Mouse (Mus musculus) bone marrow macrophage, adult 2 months (primary cell): Measurements from ENCODE around the gene Vmn1r71. TPM values are rescaled to one million over a fixed set of nuclear protein-coding genes. Genes with fewer than 3 reads are reported as not detected.
"Not testable (repeated sequence)": the region's sequence is repeated elsewhere in the genome, so short reads cannot be mapped to it uniquely, and the experiment has no call there.

Source experiments
- H3K27ac ChIP-seq: 2 replicates; pipeline ENCODE4 v1.5.1; 2012; ENCODE audit warnings: low read depth, low read length; ENCODE audit not compliant: insufficient read depth
- H3K4me1 ChIP-seq: 2 replicates; pipeline ENCODE4 v1.6.1; 2012; ENCODE audit warnings: low read length; ENCODE audit not compliant: control insufficient read depth, insufficient read depth
- H3K4me3 ChIP-seq: 2 replicates; pipeline ENCODE4 v1.5.1; 2012; ENCODE audit warnings: mild to moderate bottlenecking, low read length, moderate library complexity; ENCODE audit not compliant: insufficient read depth
- CTCF ChIP-seq: IDR thresholded peaks from 2 replicates; pipeline ENCODE4 v1.5.1; 2012; ENCODE audit warnings: low read depth, mild to moderate bottlenecking, low read length, moderate library complexity
- POLR2A ChIP-seq: IDR thresholded peaks from 2 replicates; pipeline ENCODE4 v1.6.1; 2012; ENCODE audit warnings: mild to moderate bottlenecking, low read depth, low read length, borderline replicate concordance
- polyA plus RNA-seq: library from polyadenylated mRNA; stranded (reverse); fragments of >200 nt; gene quantifications from 2 replicates; pipeline ENCODE4 v1.2.4, GENCODE M21; 2012; ENCODE audit not compliant: missing spikeins, insufficient read depth, insufficient read length

The Vmn1r71 gene
- polyA plus RNA-seq, result not detected in 2 replicates

DNA sequence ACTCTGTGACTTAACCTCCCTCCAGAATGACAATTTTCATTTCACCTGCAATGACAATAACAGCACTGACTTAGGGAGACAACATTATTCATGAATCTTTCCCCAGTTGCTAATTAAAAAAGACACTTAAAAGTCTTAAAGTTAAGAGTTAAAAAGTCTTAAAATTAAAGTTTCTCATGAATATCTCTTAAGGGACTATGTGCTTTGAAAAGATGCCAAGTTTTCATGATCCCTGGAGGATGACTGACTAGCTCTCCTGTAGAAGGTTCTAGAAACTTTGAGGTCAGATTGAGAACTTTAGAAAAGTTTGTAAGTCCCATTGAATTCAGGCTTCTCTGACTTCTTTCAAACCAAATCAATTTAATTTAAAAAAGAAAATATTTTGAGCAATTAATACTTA lies at the start of gene Vmn1r71:
Gene Vmn1r71 (minus strand): TSS at position 101 of the 400 bp plus-strand sequence.
- no peaks in the 10 kb centered on the region for H3K4me1 ChIP-seq
- no peak within 1 kb of the TSS for H3K27ac ChIP-seq
- H3K4me3 ChIP-seq, result no peak within 1 kb of the TSS
- TF ChIP-seq POLR2A, result no peak
- no peak for TF ChIP-seq CTCF

DNA sequence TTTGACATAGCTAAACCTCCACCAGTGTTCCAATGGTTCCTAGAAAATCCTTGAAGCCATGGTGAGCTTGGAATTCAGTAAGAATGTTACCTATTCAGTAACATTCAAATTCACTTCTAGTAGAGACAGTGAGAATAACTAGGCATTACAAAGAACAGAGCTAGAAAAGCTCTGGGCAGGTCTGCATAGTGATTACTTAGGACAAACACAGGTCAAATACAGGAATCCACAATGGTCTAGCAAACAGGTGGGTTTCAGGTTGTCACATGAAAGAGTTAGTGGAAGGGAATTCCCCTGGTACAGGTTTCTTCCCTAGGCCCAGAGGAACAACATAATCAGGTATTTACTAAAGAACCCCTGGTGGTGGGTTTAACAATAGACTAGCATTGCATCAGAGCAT lies 3.4 kb upstream of the Vmn1r71 start:
- H3K4me3 ChIP-seq, H3K4me1 ChIP-seq, H3K27ac ChIP-seq: not testable (repeated sequence)

Other genes with a start within 250 kb of the Vmn1r71 start
- gene Vmn1r68, start 195.9 kb downstream of the Vmn1r71 start, polyA plus RNA-seq, result 0.32 TPM in 1 of 2 replicates, not detected in the other
- gene Vmn1r69, start 140.7 kb downstream of the Vmn1r71 start, polyA plus RNA-seq, result not detected in 2 replicates
- not detected in 2 replicates for gene Vmn1r70, start 122.8 kb downstream of the Vmn1r71 start, polyA plus RNA-seq
- not detected in 2 replicates for gene Nlrp4b, start 66.6 kb downstream of the Vmn1r71 start, polyA plus RNA-seq
- not detected in 2 replicates for gene Zscan4b, start 150.7 kb upstream of the Vmn1r71 start, polyA plus RNA-seq